Mouse (Mus musculus): ENCODE data around the gene Cd38. TPM values are rescaled to one million over a fixed set of nuclear protein-coding genes. Genes with fewer than 3 reads are reported as not detected.
"Not testable (repeated sequence)": the region's sequence is repeated elsewhere in the genome, so short reads cannot be mapped to it uniquely, and the experiment has no call there.

Gene Cd38
- polyA plus RNA-seq, 1 experiment = 3.8 TPM

DNA sequence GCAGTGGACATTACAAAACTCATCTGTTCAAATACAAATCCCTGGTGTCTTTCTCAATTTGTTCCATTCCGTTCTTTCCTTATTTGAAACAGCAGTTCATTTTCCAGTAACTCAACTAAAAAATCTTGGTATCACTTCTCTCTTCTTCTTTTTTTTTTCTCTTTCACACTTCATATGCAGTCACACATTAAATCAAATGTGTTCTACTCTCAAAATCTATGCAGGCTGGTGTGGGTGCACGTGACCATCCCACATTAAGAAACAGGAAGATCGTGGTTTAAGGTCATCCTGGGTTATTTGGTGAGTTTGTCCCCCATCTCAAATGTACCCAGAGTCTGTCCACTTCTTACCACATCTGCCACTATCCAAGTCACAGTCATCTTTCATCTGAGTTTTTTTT, 13.7 kb downstream of the Cd38 start:
- Histone ChIP-seq H3K4me1 (ENCODE audit: control insufficient read depth, insufficient read depth, insufficient read length, low read length) (peaks cover 10% of the 10 kb centered on the region), H3K4me3 (ENCODE audit: insufficient read depth, low read depth, low read length) (no peak overlapping the region), H3K27ac (replicated peaks; ENCODE audit: low read depth, low read length) (peak overlapping the region; percentile 58)

- Histone ChIP-seq H3K4me1 (ENCODE audit: control insufficient read depth, insufficient read depth, insufficient read length, low read length) (peaks cover 10% of the 10 kb centered on the region), H3K27ac (replicated peaks; ENCODE audit: low read depth, low read length) (0 out of 2 replicates have a peak overlapping the region, but pooled peaks have one; percentile 24), H3K4me3 (ENCODE audit: insufficient read depth, low read depth, low read length) (no peak overlapping the region)
Measured at GRCm38 (mm10) chr5:43885060-43885820, 16.9 kb downstream of the Cd38 start.

DNA sequence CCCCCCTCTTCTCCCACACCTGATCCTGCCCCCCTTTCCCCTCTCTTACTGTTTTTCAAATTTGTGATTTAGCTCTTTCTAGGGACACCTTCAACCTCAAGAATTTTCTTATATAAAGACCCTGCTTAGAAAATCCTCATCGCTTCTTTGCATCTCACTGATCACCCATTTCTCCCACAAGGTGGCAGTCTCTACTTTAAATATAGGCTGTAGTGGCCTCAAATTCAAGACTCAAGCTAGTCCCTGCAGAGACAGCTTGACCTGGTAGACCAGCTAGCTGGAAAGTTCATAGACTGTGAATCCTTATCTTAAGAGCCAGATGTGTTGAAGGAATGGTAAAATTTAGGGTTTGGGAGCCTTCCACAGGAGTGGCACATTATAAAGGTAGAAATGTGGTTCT, 24.0 kb downstream of the Cd38 start:
- H3K4me3 ChIP-seq (ENCODE audit: insufficient read depth, low read depth, low read length) = no peak overlapping the region
- peaks cover 2% of the 10 kb centered on the region; the same call in 1 of the 2 replicates for H3K4me1 ChIP-seq (ENCODE audit: control insufficient read depth, insufficient read depth, insufficient read length, low read length)
- no peak overlapping the region for H3K27ac ChIP-seq (replicated peaks; ENCODE audit: low read depth, low read length)

GRCm38 (mm10) chr5:43894113-43894512, 25.8 kb downstream of the Cd38 start:
- Histone ChIP-seq H3K4me1 (ENCODE audit: control insufficient read depth, insufficient read depth, insufficient read length, low read length) (peaks cover 2% of the 10 kb centered on the region; the same call in 1 of the 2 replicates), H3K27ac (replicated peaks; ENCODE audit: low read depth, low read length) (no peak overlapping the region), H3K4me3 (ENCODE audit: insufficient read depth, low read depth, low read length) (no peak overlapping the region)

- peaks cover 2% of the 10 kb centered on the region; the same call in 1 of the 2 replicates for H3K4me1 ChIP-seq (ENCODE audit: control insufficient read depth, insufficient read depth, insufficient read length, low read length)
- peak overlapping the region; percentile 23; the same call in 1 of the 2 replicates for H3K27ac ChIP-seq (replicated peaks; ENCODE audit: low read depth, low read length)
- no peak overlapping the region for H3K4me3 ChIP-seq (ENCODE audit: insufficient read depth, low read depth, low read length)
Measured at GRCm38 (mm10) chr5:43895931-43896330, 27.6 kb downstream of the Cd38 start.

GRCm38 (mm10) chr5:43904685-43905084, 36.3 kb downstream of the Cd38 start:
- H3K4me3 ChIP-seq (ENCODE audit: insufficient read depth, low read depth, low read length) = no peak overlapping the region
- no peaks in the 10 kb centered on the region for H3K4me1 ChIP-seq (ENCODE audit: control insufficient read depth, insufficient read depth, insufficient read length, low read length)
- no peak overlapping the region for H3K27ac ChIP-seq (replicated peaks; ENCODE audit: low read depth, low read length)

DNA sequence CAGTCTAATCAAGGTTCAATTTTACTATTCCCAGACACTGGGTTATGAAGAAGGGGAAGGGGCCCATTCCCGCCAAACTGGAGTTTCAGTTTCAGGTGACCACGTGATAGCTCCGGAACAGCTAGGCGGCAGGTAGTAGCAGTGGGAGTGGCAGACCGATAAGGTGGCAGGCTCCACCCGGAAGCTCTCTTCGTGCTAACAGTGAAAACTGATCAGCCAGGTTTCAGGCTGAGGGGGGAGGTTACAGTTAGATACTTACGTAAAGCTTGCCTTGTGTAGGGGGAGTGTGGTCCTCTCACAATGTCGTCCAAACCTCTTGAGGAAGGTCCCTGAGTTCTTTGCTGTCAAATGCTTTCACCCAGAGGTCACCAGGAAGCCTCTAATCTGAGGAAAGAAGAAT, 40.9 kb downstream of the Cd38 start:
- H3K4me1 ChIP-seq (ENCODE audit: control insufficient read depth, insufficient read depth, insufficient read length, low read length) = no peaks in the 10 kb centered on the region
- H3K27ac ChIP-seq (replicated peaks; ENCODE audit: low read depth, low read length) = no peak overlapping the region
- no peak overlapping the region for H3K4me3 ChIP-seq (ENCODE audit: insufficient read depth, low read depth, low read length)

DNA sequence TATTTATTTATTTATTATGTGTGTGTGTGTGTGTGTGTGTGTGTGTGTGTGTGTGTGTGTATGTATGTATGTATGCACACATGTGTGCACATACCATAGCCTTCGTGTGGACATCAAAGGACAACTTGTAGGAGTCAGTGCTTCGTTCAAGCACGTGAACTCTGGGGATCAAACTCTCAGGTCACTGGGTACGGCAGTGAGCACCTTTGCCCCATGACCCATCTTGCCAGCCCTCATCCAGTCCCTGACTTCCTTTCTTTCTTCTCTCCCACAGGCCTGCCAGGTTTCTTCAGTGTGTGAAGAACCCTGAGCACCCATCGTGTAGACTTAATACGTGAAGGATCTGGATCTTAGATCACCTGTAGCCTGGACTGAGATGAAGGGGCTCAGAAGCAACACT, 41.7 kb downstream of the Cd38 start:
- Histone ChIP-seq H3K4me3 (ENCODE audit: insufficient read depth, low read depth, low read length) (no peak overlapping the region), H3K4me1 (ENCODE audit: control insufficient read depth, insufficient read depth, insufficient read length, low read length) (no peaks in the 10 kb centered on the region)

DNA sequence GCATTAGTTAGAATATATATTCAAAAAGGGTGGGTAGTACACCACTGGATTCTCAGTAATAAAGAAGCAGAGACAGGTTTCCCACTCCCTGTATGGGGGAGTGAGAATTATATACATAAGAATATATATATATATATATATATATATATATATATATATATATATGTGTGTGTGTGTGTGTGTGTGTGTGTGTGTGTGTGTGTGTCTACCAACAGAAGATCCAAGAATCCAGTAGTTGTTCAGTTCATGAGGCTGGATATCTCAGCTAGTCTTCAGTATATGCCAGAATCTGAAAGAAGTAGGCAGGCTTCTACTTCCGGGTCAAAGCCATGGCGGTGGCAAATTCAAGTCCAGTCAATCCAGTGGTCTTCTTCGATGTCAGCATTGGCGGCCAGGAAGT, 44.5 kb downstream of the Cd38 start, which contains the start of gene Gm7879:
Gm7879 (plus strand) TSS at position 301 of the 400 bp plus-strand sequence.
- not testable (repeated sequence) for H3K27ac ChIP-seq (replicated peaks; ENCODE audit: low read depth, low read length); H3K4me1 ChIP-seq (ENCODE audit: control insufficient read depth, insufficient read depth, insufficient read length, low read length); H3K4me3 ChIP-seq (ENCODE audit: insufficient read depth, low read depth, low read length)

More for the DNA sequence above, 41.7 kb downstream of the Cd38 start:
- H3K27ac ChIP-seq (replicated peaks; ENCODE audit: low read depth, low read length) = no peak overlapping the region

- Histone ChIP-seq H3K27ac (replicated peaks; ENCODE audit: low read depth, low read length) (no peak overlapping the region), H3K4me3 (ENCODE audit: insufficient read depth, low read depth, low read length) (no peak overlapping the region), H3K4me1 (ENCODE audit: control insufficient read depth, insufficient read depth, insufficient read length, low read length) (no peaks in the 10 kb centered on the region)
Measured at GRCm38 (mm10) chr5:43915261-43915886, 47.0 kb downstream of the Cd38 start.

GRCm38 (mm10) chr5:43921877-43922276, 53.5 kb downstream of the Cd38 start:
- no peaks in the 10 kb centered on the region for H3K4me1 ChIP-seq (ENCODE audit: control insufficient read depth, insufficient read depth, insufficient read length, low read length)
- H3K27ac ChIP-seq (replicated peaks; ENCODE audit: low read depth, low read length) = no peak overlapping the region
- H3K4me3 ChIP-seq (ENCODE audit: insufficient read depth, low read depth, low read length) = no peak overlapping the region

DNA sequence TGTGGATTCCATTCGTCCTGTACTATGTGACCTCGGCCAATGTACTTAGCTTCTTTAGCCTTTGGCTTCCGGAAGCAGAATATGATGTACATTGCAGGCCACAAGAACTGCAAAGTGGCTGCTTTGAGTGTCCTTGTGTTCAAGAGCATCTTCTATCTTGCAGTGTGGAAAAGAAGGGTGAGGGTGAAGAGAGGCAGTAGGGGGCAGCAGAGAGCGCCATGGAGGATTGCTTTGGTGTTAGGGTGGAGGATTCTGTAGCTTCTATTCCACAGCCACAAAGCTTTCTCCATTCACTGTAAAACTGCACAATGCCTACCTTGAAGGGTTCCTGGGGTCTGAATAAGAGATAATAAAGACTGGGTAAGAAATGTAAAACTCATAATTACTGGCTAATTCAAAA, 55.6 kb downstream of the Cd38 start:
- Histone ChIP-seq H3K4me3 (ENCODE audit: insufficient read depth, low read depth, low read length) (no peak overlapping the region), H3K4me1 (ENCODE audit: control insufficient read depth, insufficient read depth, insufficient read length, low read length) (no peaks in the 10 kb centered on the region), H3K27ac (replicated peaks; ENCODE audit: low read depth, low read length) (no peak overlapping the region)

- H3K27ac ChIP-seq (replicated peaks; ENCODE audit: low read depth, low read length) = no peak overlapping the region
- no peaks in the 10 kb centered on the region for H3K4me1 ChIP-seq (ENCODE audit: control insufficient read depth, insufficient read depth, insufficient read length, low read length)
- H3K4me3 ChIP-seq (ENCODE audit: insufficient read depth, low read depth, low read length) = no peak overlapping the region
Measured at GRCm38 (mm10) chr5:43927729-43928128, 59.4 kb downstream of the Cd38 start.

GRCm38 (mm10) chr5:43933269-43933668, 64.9 kb downstream of the Cd38 start:
- no peak overlapping the region for H3K27ac ChIP-seq (replicated peaks; ENCODE audit: low read depth, low read length)
- no peaks in the 10 kb centered on the region for H3K4me1 ChIP-seq (ENCODE audit: control insufficient read depth, insufficient read depth, insufficient read length, low read length)
- no peak overlapping the region for H3K4me3 ChIP-seq (ENCODE audit: insufficient read depth, low read depth, low read length)

DNA sequence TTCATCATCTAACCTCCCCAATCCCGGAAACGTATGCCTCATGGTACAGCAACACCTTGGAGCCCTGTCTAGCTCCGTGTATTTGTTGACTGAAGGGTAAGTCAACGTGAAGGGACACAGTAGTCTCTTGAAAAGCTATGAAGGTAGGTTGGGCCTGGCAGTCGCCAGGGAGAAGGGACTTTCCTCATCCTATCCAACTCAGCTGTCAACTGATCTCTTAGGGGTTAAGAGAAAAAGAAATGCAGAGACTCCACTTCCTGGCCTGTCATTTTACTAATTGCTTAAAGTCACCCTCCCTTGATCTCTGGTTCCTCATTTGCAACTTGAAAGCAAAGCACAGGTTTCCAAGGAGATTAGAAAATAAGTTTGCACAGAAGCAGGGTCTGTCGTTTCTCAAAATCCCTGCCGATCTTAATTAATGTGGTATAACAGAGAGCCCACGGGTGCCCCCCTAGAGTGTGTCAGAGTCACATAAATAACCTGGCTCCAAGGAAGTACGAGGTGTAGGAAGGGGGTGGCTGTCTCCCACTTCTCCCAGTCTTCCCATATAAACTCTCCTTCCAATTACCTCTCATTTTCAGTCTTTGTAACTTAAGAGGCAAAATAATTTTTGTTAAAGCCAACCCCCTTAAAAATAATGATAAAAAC, 79.1 kb downstream of the Cd38 start:
- Histone ChIP-seq H3K4me1 (ENCODE audit: control insufficient read depth, insufficient read depth, insufficient read length, low read length) (peaks cover 9% of the 10 kb centered on the region; the same call in 1 of the 2 replicates), H3K27ac (replicated peaks; ENCODE audit: low read depth, low read length) (no peak overlapping the region), H3K4me3 (ENCODE audit: insufficient read depth, low read depth, low read length) (no peak overlapping the region)

Measured in brown adipose tissue, adult 24 weeks (tissue).